Mouse (Mus musculus) embryonic facial prominence, embryonic 15.5 days (tissue): ENCODE data around the gene 6030468B19Rik. TPM values are rescaled to one million over a fixed set of nuclear protein-coding genes. Genes with fewer than 3 reads are reported as not detected.
"Not testable (repeated sequence)": the region's sequence is repeated elsewhere in the genome, so short reads cannot be mapped to it uniquely, and the experiment has no call there.

Experiments
- ATAC-seq: fragments of 200-750 bp; cut with Nextera tagmentation; 2 replicates; pipeline ENCODE4 v1.8.0; 2017; ENCODE audit warnings: low read depth, moderate TSS enrichment; ENCODE audit not compliant: insufficient number of reproducible peaks, low FRiP score, low TSS enrichment
- H3K27ac ChIP-seq: fragments of 300-500 bp; sonication (generic); replicated peaks from 2 replicates; pipeline ENCODE4 v1.5.1; 2015; ENCODE audit warnings: mild to moderate bottlenecking, inconsistent platforms
- H3K27me3 ChIP-seq: fragments of 300-500 bp; sonication (generic); 2 replicates; pipeline ENCODE4 v1.6.1; 2015; ENCODE audit warnings: inconsistent platforms
- H3K36me3 ChIP-seq: fragments of 300-500 bp; sonication (generic); 2 replicates; pipeline ENCODE4 v1.6.1; 2015; ENCODE audit warnings: mild to moderate bottlenecking, inconsistent platforms
- H3K4me1 ChIP-seq: fragments of 300-500 bp; sonication (generic); 2 replicates; pipeline ENCODE4 v1.6.1; 2015; ENCODE audit warnings: inconsistent platforms
- H3K4me2 ChIP-seq: fragments of 300-500 bp; sonication (generic); replicated peaks from 2 replicates; pipeline ENCODE4 v1.6.1; 2015; ENCODE audit warnings: mild to moderate bottlenecking, inconsistent platforms
- H3K4me3 ChIP-seq: fragments of 300-500 bp; sonication (generic); replicated peaks from 2 replicates; pipeline ENCODE4 v1.5.1; 2015; ENCODE audit warnings: mild to moderate bottlenecking, inconsistent platforms
- H3K9ac ChIP-seq: fragments of 300-500 bp; sonication (generic); 2 replicates; pipeline ENCODE4 v1.6.1; 2015; ENCODE audit warnings: inconsistent platforms
- H3K9me3 ChIP-seq: fragments of 300-500 bp; sonication (generic); replicated peaks from 2 replicates; pipeline ENCODE4 v1.6.1; 2016; ENCODE audit warnings: inconsistent platforms
- WGBS: fragments of 180-500 bp; shearing (Covaris S2); methylation state at CpG from one replicate; pipeline ENCODE4 v1.1.7; 2015; 5-methylcytosine and 5-hydroxymethylcytosine counted together
- polyA plus RNA-seq: library from polyadenylated mRNA; unstranded; fragments of >200 nt; fragmentation: Nextera tagmentation; extraction: Ambion mirVana; gene quantifications from 2 replicates; pipeline ENCODE4 v1.2.1, GENCODE M21; 2015

6030468B19Rik gene
- polyA plus RNA-seq, 1 experiment from 2014 or later = 0.25 TPM

GRCm38 (mm10) chr11:117829671-117830215 lies 32.3 kb downstream of the 6030468B19Rik start:
- H3K27ac ChIP-seq = no peak overlapping the region
- ATAC-seq = no peak
- peaks cover 63% of the 10 kb centered on the region for H3K4me1 ChIP-seq

GRCm38 (mm10) chr11:117830401-117830800 lies 32.9 kb downstream of the 6030468B19Rik start:
- Histone ChIP-seq H3K27ac (no peak overlapping the region), H3K9ac (no peak overlapping the region), H3K36me3 (no peaks in the 10 kb centered on the region), H3K4me3 (no peak overlapping the region), H3K4me2 (no peak overlapping the region), H3K9me3 (no peaks in the 10 kb centered on the region), H3K27me3 (no peaks in the 10 kb centered on the region), H3K4me1 (peaks cover 56% of the 10 kb centered on the region)
- ATAC-seq = no peak
- 56% methylated on average over 9 of the region's 9 CpGs for WGBS

More at GRCm38 (mm10) chr11:117829671-117830215, 32.3 kb downstream of the 6030468B19Rik start:
- Histone ChIP-seq H3K27me3 (no peaks in the 10 kb centered on the region), H3K9ac (no peak overlapping the region), H3K4me2 (no peak overlapping the region), H3K36me3 (no peaks in the 10 kb centered on the region), H3K9me3 (no peaks in the 10 kb centered on the region), H3K4me3 (no peak overlapping the region)
- WGBS = 75% methylated on average over 2 of the region's 2 CpGs

- 23% methylated on average over 28 of the region's 28 CpGs for WGBS
Observed at GRCm38 (mm10) chr11:117832086-117832969, 34.9 kb downstream of the 6030468B19Rik start.

GRCm38 (mm10) chr11:117833509-117833908 lies 36.0 kb downstream of the 6030468B19Rik start:
- 92% methylated on average over 4 of the region's 6 CpGs for WGBS
- H3K4me1 ChIP-seq = peaks cover 42% of the 10 kb centered on the region
- not testable (repeated sequence) for H3K36me3 ChIP-seq, H3K27ac ChIP-seq, H3K4me3 ChIP-seq, H3K27me3 ChIP-seq, H3K4me2 ChIP-seq, H3K9me3 ChIP-seq, H3K9ac ChIP-seq, ATAC-seq

More at GRCm38 (mm10) chr11:117832086-117832969, 34.9 kb downstream of the 6030468B19Rik start:
- H3K4me2 ChIP-seq = peak overlapping the region; percentile 42
- peak overlapping the region; percentile 24; the same call in 1 of the 2 replicates for H3K4me3 ChIP-seq
- H3K4me1 ChIP-seq = peaks cover 46% of the 10 kb centered on the region
- no peaks in the 10 kb centered on the region for H3K27me3 ChIP-seq
- ATAC-seq = no peak
- H3K9ac ChIP-seq = no peak overlapping the region
- no peaks in the 10 kb centered on the region for H3K36me3 ChIP-seq
- H3K9me3 ChIP-seq = no peaks in the 10 kb centered on the region
- H3K27ac ChIP-seq = no peak overlapping the region

GRCm38 (mm10) chr11:117834086-117834485 lies 36.6 kb downstream of the 6030468B19Rik start:
- WGBS = 84% methylated on average over 8 of the region's 8 CpGs
- no peaks in the 10 kb centered on the region for H3K27me3 ChIP-seq
- H3K4me2 ChIP-seq = no peak overlapping the region
- H3K4me3 ChIP-seq = no peak overlapping the region
- H3K9me3 ChIP-seq = no peaks in the 10 kb centered on the region
- no peak overlapping the region for H3K9ac ChIP-seq
- H3K4me1 ChIP-seq = peaks cover 38% of the 10 kb centered on the region
- H3K27ac ChIP-seq = no peak overlapping the region
- H3K36me3 ChIP-seq = no peaks in the 10 kb centered on the region
- ATAC-seq = no peak

- Histone ChIP-seq H3K27ac (no peak overlapping the region), H3K4me3 (peak overlapping the region; percentile 16), H3K9ac (no peak overlapping the region), H3K4me2 (peak overlapping the region; percentile 38), H3K9me3 (no peaks in the 10 kb centered on the region), H3K4me1 (peaks cover 29% of the 10 kb centered on the region), H3K27me3 (no peaks in the 10 kb centered on the region), H3K36me3 (no peaks in the 10 kb centered on the region)
- WGBS = 25% methylated on average over 13 of the region's 13 CpGs
- ATAC-seq = no peak
Observed at GRCm38 (mm10) chr11:117836306-117836705, 38.8 kb downstream of the 6030468B19Rik start.

- no peak overlapping the region for H3K4me3 ChIP-seq
- H3K4me2 ChIP-seq = no peak overlapping the region
- H3K36me3 ChIP-seq = no peaks in the 10 kb centered on the region
- H3K9ac ChIP-seq = no peak overlapping the region
- H3K4me1 ChIP-seq = peaks cover 18% of the 10 kb centered on the region; the same call in 1 of the 2 replicates
- H3K27ac ChIP-seq = peak overlapping the region; percentile 44; the same call in 1 of the 2 replicates
- 42% methylated on average over 2 of the region's 2 CpGs for WGBS
- ATAC-seq = 0 out of 2 replicates have a peak, but pooled peaks have one; percentile 48
- H3K27me3 ChIP-seq = no peaks in the 10 kb centered on the region
- no peaks in the 10 kb centered on the region for H3K9me3 ChIP-seq
Observed at GRCm38 (mm10) chr11:117838572-117838971, 41.1 kb downstream of the 6030468B19Rik start.

- WGBS = 83% methylated on average over 1 of the region's 1 CpGs
Observed at GRCm38 (mm10) chr11:117839021-117839420, 41.6 kb downstream of the 6030468B19Rik start.

GRCm38 (mm10) chr11:117840910-117841309 lies 43.5 kb downstream of the 6030468B19Rik start:
- WGBS = 57% methylated on average over 1 of the region's 1 CpGs
- ATAC-seq = no peak
- Histone ChIP-seq H3K9me3 (no peaks in the 10 kb centered on the region), H3K27me3 (no peaks in the 10 kb centered on the region), H3K4me1 (peaks cover 22% of the 10 kb centered on the region; the same call in 1 of the 2 replicates), H3K27ac (no peak overlapping the region), H3K9ac (no peak overlapping the region), H3K36me3 (no peaks in the 10 kb centered on the region), H3K4me2 (no peak overlapping the region), H3K4me3 (no peak overlapping the region)

More at GRCm38 (mm10) chr11:117839021-117839420, 41.6 kb downstream of the 6030468B19Rik start:
- Histone ChIP-seq H3K9me3 (no peaks in the 10 kb centered on the region), H3K4me1 (peaks cover 18% of the 10 kb centered on the region; the same call in 1 of the 2 replicates), H3K9ac (no peak overlapping the region), H3K27ac (0 out of 2 replicates have a peak overlapping the region, but pooled peaks have one; percentile 23), H3K4me2 (no peak overlapping the region), H3K27me3 (no peaks in the 10 kb centered on the region), H3K4me3 (no peak overlapping the region), H3K36me3 (no peaks in the 10 kb centered on the region)
- no peak for ATAC-seq

- Histone ChIP-seq H3K9me3 (no peaks in the 10 kb centered on the region), H3K27me3 (no peaks in the 10 kb centered on the region), H3K36me3 (no peaks in the 10 kb centered on the region), H3K27ac (no peak overlapping the region), H3K9ac (no peak overlapping the region), H3K4me1 (peaks cover 22% of the 10 kb centered on the region), H3K4me2 (no peak overlapping the region), H3K4me3 (no peak overlapping the region)
- ATAC-seq = no peak
- WGBS = 81% methylated on average over 2 of the region's 2 CpGs
Observed at GRCm38 (mm10) chr11:117843434-117843833, 46.0 kb downstream of the 6030468B19Rik start.

GRCm38 (mm10) chr11:117844997-117845396 lies 47.5 kb downstream of the 6030468B19Rik start:
- H3K4me2 ChIP-seq = no peak overlapping the region
- H3K27me3 ChIP-seq = no peaks in the 10 kb centered on the region
- H3K27ac ChIP-seq = peak overlapping the region; percentile 63; the same call in 1 of the 2 replicates
- WGBS = 62% methylated on average over 2 of the region's 2 CpGs
- H3K9me3 ChIP-seq = no peaks in the 10 kb centered on the region
- H3K4me3 ChIP-seq = no peak overlapping the region
- peaks cover 25% of the 10 kb centered on the region for H3K4me1 ChIP-seq
- H3K9ac ChIP-seq = no peak overlapping the region
- no peaks in the 10 kb centered on the region for H3K36me3 ChIP-seq
- no peak for ATAC-seq
